Mouse (Mus musculus): Measurements from ENCODE around the gene Snx19. TPM values are rescaled to one million over a fixed set of nuclear protein-coding genes. Genes with fewer than 3 reads are reported as not detected.

Snx19 gene
- total and polyA plus RNA-seq, 2 experiments from 2014 or later, result 16.7 to 30.6 TPM

DNA sequence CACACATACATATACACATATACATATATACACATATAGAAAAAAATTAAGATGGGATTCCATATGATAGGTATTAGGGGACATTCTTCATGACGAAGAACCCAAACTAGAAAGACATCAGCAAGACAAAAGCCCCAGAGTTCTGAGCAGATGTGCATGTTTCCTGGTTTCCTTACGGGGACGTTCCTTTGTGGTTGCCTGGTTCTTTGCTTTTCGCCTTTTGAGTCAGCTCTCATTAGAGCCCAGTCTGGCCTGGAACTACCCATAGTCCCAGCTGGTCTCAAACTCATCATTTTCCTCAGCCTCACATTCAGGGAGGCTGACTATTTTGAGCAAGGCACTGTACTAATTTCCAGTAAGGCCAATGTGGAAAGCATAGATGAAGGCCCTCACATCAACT lies 7.0 kb downstream of the Snx19 start:
- no peak for TF ChIP-seq CTCF (IDR thresholded peaks at IDR 0.05; ENCODE audit: low read depth)
- H3K9me3 ChIP-seq (ENCODE audit: low read length), result no peaks in the 10 kb centered on the region
- no peak for DNase-seq
- H3K4me1 ChIP-seq (ENCODE audit: insufficient read depth), result 0 out of 2 replicates have a peak, but pooled peaks cover 6% of the 10 kb centered on the region
- no peak overlapping the region for H3K4me3 ChIP-seq (ENCODE audit: low read depth, low read length)
- H3K27me3 ChIP-seq (ENCODE audit: insufficient read depth, low read length), result no peaks in the 10 kb centered on the region
- ATAC-seq, result no peak
- no peak overlapping the region for H3K4me2 ChIP-seq (ENCODE audit: low read depth)
- H3K36me3 ChIP-seq (ENCODE audit: insufficient read depth), result peaks cover 48% of the 10 kb centered on the region
- 94% methylated on average over 4 of the region's 4 CpGs for WGBS
- H3K27ac ChIP-seq (ENCODE audit: low read depth, low read length), result no peak overlapping the region
- H3K9ac ChIP-seq, result no peak overlapping the region

DNA sequence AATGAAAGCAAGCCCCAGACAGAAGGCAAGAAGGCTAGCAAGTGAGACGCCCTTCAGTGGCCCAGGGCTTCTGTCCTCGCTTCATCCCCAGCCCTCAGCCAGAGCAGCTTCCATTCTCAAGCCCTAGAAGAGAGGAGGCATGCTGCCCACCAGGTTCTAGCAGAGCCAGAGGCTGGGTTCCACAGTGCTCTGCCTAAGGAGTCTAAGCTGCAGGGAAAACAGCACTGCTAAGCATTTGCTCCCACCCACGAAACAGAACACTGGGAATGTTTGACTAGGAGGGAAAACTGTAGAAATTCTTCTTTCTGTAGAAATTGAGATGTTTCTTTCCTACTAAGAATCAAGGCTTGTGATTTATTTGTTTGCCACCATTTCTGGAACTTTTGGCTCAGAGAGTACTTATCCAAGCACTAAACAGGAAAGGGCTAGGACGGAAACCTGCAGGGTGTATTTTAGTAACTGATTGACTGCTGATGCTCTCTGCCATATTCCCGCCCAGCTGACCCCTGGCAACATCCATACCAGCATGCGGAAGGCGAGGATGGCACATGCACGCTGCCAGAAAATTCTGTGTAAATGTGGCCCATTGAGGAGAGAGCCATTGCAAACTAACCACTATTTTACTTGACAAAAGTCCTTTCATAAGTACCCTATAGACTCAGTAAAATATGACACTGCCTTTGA lies 9.1 kb downstream of the Snx19 start:
- Histone ChIP-seq H3K4me3 (ENCODE audit: low read depth, low read length) (no peak overlapping the region), H3K4me2 (ENCODE audit: low read depth) (no peak overlapping the region), H3K27ac (ENCODE audit: low read depth, low read length) (no peak overlapping the region), H3K27me3 (ENCODE audit: insufficient read depth, low read length) (no peaks in the 10 kb centered on the region), H3K9me3 (ENCODE audit: low read length) (no peaks in the 10 kb centered on the region), H3K9ac (no peak overlapping the region), H3K36me3 (ENCODE audit: insufficient read depth) (peaks cover 63% of the 10 kb centered on the region), H3K4me1 (ENCODE audit: insufficient read depth) (no peaks in the 10 kb centered on the region)
- TF ChIP-seq CTCF (IDR thresholded peaks at IDR 0.05; ENCODE audit: low read depth), result no peak
- no peak for DNase-seq
- no peak for ATAC-seq
- 95% methylated on average over 8 of the region's 8 CpGs for WGBS

DNA sequence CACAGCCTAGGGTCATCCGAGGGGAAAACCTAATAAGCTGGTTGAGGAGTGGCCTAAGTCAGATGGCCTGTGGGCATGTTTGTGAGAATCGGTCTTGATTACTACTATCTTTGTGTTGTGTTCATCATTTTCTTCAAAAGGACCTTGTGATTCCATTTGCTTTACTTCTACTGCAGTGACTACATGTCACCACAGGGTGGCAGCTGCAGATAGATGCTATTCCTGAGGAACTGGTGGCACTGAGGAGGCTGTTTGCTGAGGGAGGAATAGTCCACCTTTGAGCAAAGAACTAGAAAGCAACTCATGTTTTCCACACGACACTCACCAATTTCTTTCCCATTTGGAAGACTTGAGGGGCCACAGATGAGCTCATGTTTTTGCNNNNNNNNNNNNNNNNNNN lies 11.6 kb downstream of the Snx19 start:
- Histone ChIP-seq H3K27ac (ENCODE audit: low read depth, low read length) (no peak overlapping the region), H3K4me3 (ENCODE audit: low read depth, low read length) (no peak overlapping the region), H3K9ac (no peak overlapping the region), H3K27me3 (ENCODE audit: insufficient read depth, low read length) (no peaks in the 10 kb centered on the region), H3K4me1 (ENCODE audit: insufficient read depth) (no peaks in the 10 kb centered on the region), H3K9me3 (ENCODE audit: low read length) (no peaks in the 10 kb centered on the region), H3K4me2 (ENCODE audit: low read depth) (no peak overlapping the region), H3K36me3 (ENCODE audit: insufficient read depth) (peaks cover 67% of the 10 kb centered on the region)
- WGBS, result 69% methylated on average over 3 of the region's 3 CpGs
- peak; percentile 87 for TF ChIP-seq CTCF (IDR thresholded peaks at IDR 0.05; ENCODE audit: low read depth)
- ATAC-seq, result peak; percentile 56; the same call in 1 of the 2 replicates
- DNase-seq, result peak; percentile 71

DNA sequence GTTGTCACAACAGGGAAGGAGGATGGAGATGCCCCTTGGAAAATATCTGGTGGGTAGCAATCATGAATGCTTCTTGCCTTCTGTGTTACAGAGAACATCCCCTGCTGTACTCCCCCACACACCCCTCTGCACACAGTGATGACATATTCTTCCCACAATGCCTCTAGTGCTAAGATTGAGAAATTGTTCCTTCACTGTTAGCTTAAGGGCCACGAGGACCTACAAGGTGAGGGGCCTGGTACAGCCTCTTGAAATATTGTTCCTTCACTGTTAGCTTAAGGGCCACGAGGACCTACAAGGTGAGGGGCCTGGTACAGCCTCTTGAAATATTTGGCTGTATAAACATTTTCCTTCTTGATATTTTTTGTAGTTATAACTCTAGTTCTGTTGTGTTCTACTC lies 14.9 kb downstream of the Snx19 start:
- no peak overlapping the region for H3K4me2 ChIP-seq (ENCODE audit: low read depth)
- no peaks in the 10 kb centered on the region for H3K4me1 ChIP-seq (ENCODE audit: insufficient read depth)
- H3K4me3 ChIP-seq (ENCODE audit: low read depth, low read length), result no peak overlapping the region
- H3K36me3 ChIP-seq (ENCODE audit: insufficient read depth), result peaks cover 65% of the 10 kb centered on the region
- no peak for ATAC-seq
- WGBS, result 96% methylated on average over 2 of the region's 2 CpGs
- H3K27ac ChIP-seq (ENCODE audit: low read depth, low read length), result no peak overlapping the region
- DNase-seq, result no peak
- no peaks in the 10 kb centered on the region for H3K9me3 ChIP-seq (ENCODE audit: low read length)
- no peaks in the 10 kb centered on the region for H3K27me3 ChIP-seq (ENCODE audit: insufficient read depth, low read length)
- no peak overlapping the region for H3K9ac ChIP-seq
- no peak for TF ChIP-seq CTCF (IDR thresholded peaks at IDR 0.05; ENCODE audit: low read depth)

DNA sequence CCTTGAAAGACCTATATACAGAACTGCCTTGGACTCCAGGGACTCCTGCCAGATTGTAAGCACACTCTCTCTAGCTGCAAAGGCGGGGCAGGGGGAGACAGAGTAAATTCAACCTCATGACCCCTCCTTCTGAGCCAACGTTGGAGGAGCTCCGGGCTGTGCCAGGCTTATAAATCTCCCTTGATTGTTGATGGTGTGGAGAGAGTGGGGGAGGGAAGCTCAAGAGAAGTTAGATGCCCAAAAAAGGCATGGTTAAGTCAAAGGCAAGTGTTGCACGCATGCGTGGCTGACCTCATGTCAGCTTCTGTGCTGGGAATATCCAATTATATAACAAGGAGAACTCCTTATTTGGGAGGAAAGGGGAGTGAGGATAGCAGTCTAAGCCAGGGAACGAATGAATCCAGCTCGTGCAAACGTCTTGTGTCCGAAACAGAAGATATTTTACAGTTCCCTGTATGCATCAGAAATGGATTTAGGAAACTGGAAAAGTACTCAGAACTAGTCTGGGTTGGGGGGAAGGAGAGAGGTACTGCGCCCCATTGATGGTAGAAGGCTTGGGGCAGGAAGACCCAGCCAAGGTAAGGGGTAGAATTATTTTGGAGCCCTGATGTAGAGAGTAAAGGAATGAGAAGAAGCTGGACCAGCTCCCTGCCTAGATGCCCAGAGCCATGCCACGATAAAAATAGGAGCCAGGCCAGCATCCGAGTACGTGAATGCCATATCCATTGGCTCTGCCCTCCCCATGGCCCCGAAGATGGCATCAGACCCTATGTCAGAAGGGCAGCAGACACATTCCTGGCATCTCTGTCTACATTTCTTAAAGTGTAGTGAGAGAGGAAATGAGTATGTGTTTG lies 18.6 kb downstream of the Snx19 start:
- H3K27me3 ChIP-seq (ENCODE audit: insufficient read depth, low read length), result no peaks in the 10 kb centered on the region
- H3K9me3 ChIP-seq (ENCODE audit: low read length), result no peaks in the 10 kb centered on the region
- WGBS, result 88% methylated on average over 14 of the region's 14 CpGs

DNA sequence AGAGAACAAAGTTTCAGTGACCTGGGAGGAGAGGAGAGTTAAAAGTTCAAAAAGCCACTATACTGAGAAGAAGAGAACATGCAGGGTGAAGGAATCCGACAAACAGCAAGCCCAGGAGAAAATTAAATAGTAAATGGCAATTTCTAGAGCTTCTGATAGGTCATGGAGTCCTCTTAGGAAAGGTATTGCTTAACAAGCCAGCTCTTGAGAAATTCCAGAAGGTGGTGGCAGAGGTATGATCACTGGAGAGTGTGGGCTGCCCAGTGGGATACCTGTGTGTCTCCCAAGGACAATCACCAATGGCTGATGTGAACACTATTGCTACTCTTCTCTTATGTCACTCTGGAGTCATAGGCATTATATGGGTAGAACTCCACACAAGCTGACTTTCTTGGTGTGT lies 19.2 kb downstream of the Snx19 start:
- Histone ChIP-seq H3K9ac (no peak overlapping the region), H3K9me3 (ENCODE audit: low read length) (no peaks in the 10 kb centered on the region), H3K4me3 (ENCODE audit: low read depth, low read length) (no peak overlapping the region), H3K4me2 (ENCODE audit: low read depth) (no peak overlapping the region), H3K27me3 (ENCODE audit: insufficient read depth, low read length) (no peaks in the 10 kb centered on the region), H3K27ac (ENCODE audit: low read depth, low read length) (no peak overlapping the region), H3K4me1 (ENCODE audit: insufficient read depth) (no peaks in the 10 kb centered on the region), H3K36me3 (ENCODE audit: insufficient read depth) (peaks cover 48% of the 10 kb centered on the region)
- WGBS, result 91% methylated on average over 1 of the region's 1 CpGs
- DNase-seq, result no peak
- ATAC-seq, result no peak
- no peak for TF ChIP-seq CTCF (IDR thresholded peaks at IDR 0.05; ENCODE audit: low read depth)

More for the DNA sequence above, 18.6 kb downstream of the Snx19 start:
- TF ChIP-seq CTCF (IDR thresholded peaks at IDR 0.05; ENCODE audit: low read depth), result no peak
- Histone ChIP-seq H3K4me1 (ENCODE audit: insufficient read depth) (no peaks in the 10 kb centered on the region), H3K4me3 (ENCODE audit: low read depth, low read length) (no peak overlapping the region), H3K9ac (no peak overlapping the region), H3K27ac (ENCODE audit: low read depth, low read length) (no peak overlapping the region), H3K4me2 (ENCODE audit: low read depth) (no peak overlapping the region), H3K36me3 (ENCODE audit: insufficient read depth) (peaks cover 52% of the 10 kb centered on the region)
- DNase-seq (no peak), ATAC-seq (no peak)

DNA sequence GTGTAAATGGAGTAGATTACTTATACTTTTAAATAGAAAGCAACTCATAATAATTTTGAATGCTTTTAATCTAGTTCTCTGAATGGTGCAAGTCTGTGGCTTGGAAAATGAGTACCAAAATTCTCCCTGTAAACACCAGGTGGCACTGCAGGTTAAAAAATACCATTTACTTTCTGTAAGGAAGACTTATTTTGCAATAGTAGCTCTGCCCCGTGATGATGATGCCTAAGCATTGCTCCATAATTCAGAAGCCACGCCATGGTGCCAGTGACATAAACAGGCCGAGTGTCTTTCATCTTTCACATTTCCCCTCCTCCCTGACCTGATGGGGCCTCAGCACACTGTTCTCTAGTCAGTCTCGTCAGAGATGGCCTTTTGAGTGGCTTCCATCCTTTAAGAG lies 21.6 kb downstream of the Snx19 start:
- no peak overlapping the region for H3K27ac ChIP-seq (ENCODE audit: low read depth, low read length)
- H3K4me1 ChIP-seq (ENCODE audit: insufficient read depth), result no peaks in the 10 kb centered on the region
- H3K9me3 ChIP-seq (ENCODE audit: low read length), result no peaks in the 10 kb centered on the region
- peak; percentile 65 for TF ChIP-seq CTCF (IDR thresholded peaks at IDR 0.05; ENCODE audit: low read depth)
- WGBS, result 29% methylated on average over 4 of the region's 4 CpGs
- H3K4me3 ChIP-seq (ENCODE audit: low read depth, low read length), result no peak overlapping the region
- H3K4me2 ChIP-seq (ENCODE audit: low read depth), result no peak overlapping the region
- H3K27me3 ChIP-seq (ENCODE audit: insufficient read depth, low read length), result no peaks in the 10 kb centered on the region
- ATAC-seq, result peak; percentile 84
- H3K9ac ChIP-seq, result no peak overlapping the region
- H3K36me3 ChIP-seq (ENCODE audit: insufficient read depth), result peaks cover 37% of the 10 kb centered on the region
- peak; percentile 78 for DNase-seq

Measured in forebrain, postnatal 0 days (tissue).